Comparison of ENCODE assay signal across 21 mouse cellular contexts in the genomic region with DNA sequence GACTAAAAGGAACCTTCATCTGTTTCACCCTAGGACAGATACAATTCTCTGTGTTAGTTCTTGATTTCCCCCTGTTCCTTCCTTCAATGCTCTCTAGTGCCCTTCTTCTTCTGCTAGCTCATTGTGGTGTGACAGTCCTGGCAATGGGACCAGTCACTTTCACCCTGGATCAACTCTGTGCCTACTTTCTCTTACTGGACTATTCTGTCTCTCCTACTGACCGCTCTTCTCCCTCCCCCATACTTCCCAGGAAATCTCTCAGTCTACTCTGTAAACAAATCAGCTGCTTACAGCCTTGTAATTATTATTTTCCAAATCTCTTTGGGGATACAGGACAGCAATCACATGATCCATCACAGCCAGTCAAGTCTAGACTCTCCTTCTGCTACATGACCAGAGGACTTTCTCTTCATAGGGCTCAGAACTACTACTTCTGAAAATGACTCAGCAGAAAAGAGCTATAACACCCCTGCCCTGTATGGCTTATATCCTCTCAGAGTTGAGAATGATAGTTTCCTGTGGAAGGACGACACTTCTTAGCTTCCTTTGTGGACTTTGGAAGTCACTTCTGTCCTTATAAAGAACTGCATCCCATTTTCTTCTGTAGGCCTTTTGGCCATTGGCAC.
DNase-seq lines count a peak whose midpoint lies in the region; ATAC-seq and TF ChIP-seq lines count a peak whose summit lies in the region.
"Had no signal": no experiment of that assay in that cellular context is flagged by ENCODE, and none has a peak within 500 bp of the region (broad histone marks: within the 10 kb centered on the region; RNA-seq: fewer than 3 reads in every experiment).

No protein-coding gene starts in this region.

- no peak overlapping the region for H3K4me3 ChIP-seq in lung, embryonic 15.5 days
- H3K4me3 ChIP-seq in lung, adult 2 months (replicated peaks; ENCODE audit: extremely low read depth, low read depth, low read length) = no peak overlapping the region
- no peak overlapping the region for H3K4me3 ChIP-seq in liver, embryonic 12.5 days
- no peak overlapping the region for H3K4me3 ChIP-seq in liver, embryonic 16.5 days (ENCODE audit: low read depth, low read length)
- H3K4me3 ChIP-seq in forebrain, embryonic 15.5 days = no peak overlapping the region
- H3K4me3 ChIP-seq: embryonic facial prominence, embryonic 13.5 days; forebrain, embryonic 10.5 days; heart, adult 2 months; heart, embryonic 15.5 days; hindbrain, embryonic 13.5 days had no signal

- no peak for DNase-seq in lung, adult 2 months
- no peak for DNase-seq in embryo, embryonic 9.5 days (ENCODE audit: extremely low spot score)
- DNase-seq: adrenal gland, postnatal 10 days; cerebellum, adult 11 months; cerebellum, adult 8-10 months; cerebellum, postnatal 14 days; embryo, embryonic 11 days; heart, adult 2 months; heart, postnatal 14 days had no signal

- H3K4me2 ChIP-seq in lung, embryonic 15.5 days = no peak overlapping the region
- H3K4me2 ChIP-seq in liver, embryonic 12.5 days = no peak overlapping the region
- H3K4me2 ChIP-seq in liver, embryonic 16.5 days (ENCODE audit: low read depth, low read length) = no peak overlapping the region
- H3K4me2 ChIP-seq in forebrain, embryonic 15.5 days (replicated peaks) = no peak overlapping the region
- H3K4me2 ChIP-seq: embryonic facial prominence, embryonic 13.5 days; heart, embryonic 11.5 days; heart, embryonic 15.5 days; hindbrain, embryonic 13.5 days had no signal

- H3K4me1 ChIP-seq in lung, embryonic 15.5 days = 0 out of 2 replicates have a peak, but pooled peaks cover 7% of the 10 kb centered on the region
- no peaks in the 10 kb centered on the region for H3K4me1 ChIP-seq in lung, adult 2 months (ENCODE audit: control insufficient read depth, insufficient read depth, low read length)
- H3K4me1 ChIP-seq in liver, embryonic 12.5 days = peaks cover 10% of the 10 kb centered on the region
- peaks cover 2% of the 10 kb centered on the region; the same call in 1 of the 2 replicates for H3K4me1 ChIP-seq in liver, embryonic 16.5 days (ENCODE audit: control insufficient read depth, low read depth, low read length)
- H3K4me1 ChIP-seq in forebrain, embryonic 15.5 days = no peaks in the 10 kb centered on the region
- H3K4me1 ChIP-seq: embryonic facial prominence, embryonic 13.5 days; forebrain, embryonic 10.5 days; hindbrain, embryonic 13.5 days had no signal

- no peaks in the 10 kb centered on the region for H3K36me3 ChIP-seq in lung, embryonic 15.5 days
- H3K36me3 ChIP-seq in liver, embryonic 12.5 days = no peaks in the 10 kb centered on the region
- H3K36me3 ChIP-seq in liver, embryonic 16.5 days (ENCODE audit: control insufficient read depth, insufficient read depth) = no peaks in the 10 kb centered on the region
- no peaks in the 10 kb centered on the region for H3K36me3 ChIP-seq in forebrain, embryonic 15.5 days
- H3K36me3 ChIP-seq: embryonic facial prominence, embryonic 13.5 days; forebrain, embryonic 10.5 days; heart, embryonic 15.5 days; hindbrain, embryonic 13.5 days had no signal

- no peak overlapping the region for H3K9ac ChIP-seq in lung, embryonic 15.5 days
- H3K9ac ChIP-seq in liver, embryonic 12.5 days = no peak overlapping the region
- no peak overlapping the region for H3K9ac ChIP-seq in liver, embryonic 16.5 days (ENCODE audit: low read depth, low read length)
- no peak overlapping the region for H3K9ac ChIP-seq in forebrain, embryonic 15.5 days (replicated peaks)
- H3K9ac ChIP-seq: embryonic facial prominence, embryonic 13.5 days; heart, embryonic 15.5 days; hindbrain, embryonic 13.5 days had no signal

- H3K9me3 ChIP-seq in lung, embryonic 15.5 days = no peaks in the 10 kb centered on the region
- H3K9me3 ChIP-seq in liver, embryonic 12.5 days (replicated peaks) = no peaks in the 10 kb centered on the region
- no peaks in the 10 kb centered on the region for H3K9me3 ChIP-seq in liver, embryonic 16.5 days (replicated peaks; ENCODE audit: control insufficient read depth, low read length)
- H3K9me3 ChIP-seq in forebrain, embryonic 15.5 days = no peaks in the 10 kb centered on the region
- H3K9me3 ChIP-seq: embryonic facial prominence, embryonic 13.5 days; forebrain, embryonic 10.5 days; heart, embryonic 15.5 days; hindbrain, embryonic 13.5 days had no signal

- 52% methylated on average over 2 of the region's 2 CpGs for WGBS in lung, embryonic 15.5 days
- WGBS in lung, adult 2 months = 36% methylated on average over 2 of the region's 2 CpGs
- 55% methylated on average over 2 of the region's 2 CpGs for WGBS in liver, embryonic 12.5 days (ENCODE audit: insufficient replicate concordance)
- WGBS in liver, embryonic 16.5 days (ENCODE audit: insufficient replicate concordance) = 54% methylated on average over 2 of the region's 2 CpGs
- 91% methylated on average over 2 of the region's 2 CpGs for WGBS in forebrain, embryonic 15.5 days

- ATAC-seq in lung, embryonic 15.5 days (ENCODE audit: borderline replicate concordance, extremely low read depth, low FRiP score, low TSS enrichment) = peak; percentile 27; the same call in 1 of the 2 replicates
- peak; percentile 62; the same call in 1 of the 2 replicates for ATAC-seq in erythroblast, adult 5-6 weeks (replicated peaks; ENCODE audit: low FRiP score, poor library complexity, severe bottlenecking)
- ATAC-seq in liver, embryonic 12.5 days = peak; percentile 90
- ATAC-seq in liver, embryonic 16.5 days (ENCODE audit: low read depth) = peak; percentile 86
- no peak for ATAC-seq in forebrain, embryonic 15.5 days (replicated peaks)
- ATAC-seq: forebrain, embryonic 14.5 days; hindbrain, postnatal 0 days had no signal

- H3K27me3 ChIP-seq in lung, embryonic 15.5 days = no peaks in the 10 kb centered on the region
- H3K27me3 ChIP-seq in liver, embryonic 12.5 days (replicated peaks) = no peaks in the 10 kb centered on the region; the same call in 1 of the 2 replicates
- H3K27me3 ChIP-seq in liver, embryonic 16.5 days (ENCODE audit: control insufficient read depth, insufficient read depth, low read depth, low read length) = no peaks in the 10 kb centered on the region
- no peaks in the 10 kb centered on the region for H3K27me3 ChIP-seq in forebrain, embryonic 15.5 days
- H3K27me3 ChIP-seq: embryonic facial prominence, embryonic 13.5 days; heart, embryonic 15.5 days; hindbrain, embryonic 13.5 days had no signal

- no peak overlapping the region for H3K27ac ChIP-seq in lung, embryonic 15.5 days
- H3K27ac ChIP-seq in liver, embryonic 12.5 days = peak overlapping the region; percentile 40; the same call in 1 of the 2 replicates
- no peak overlapping the region for H3K27ac ChIP-seq in liver, embryonic 16.5 days (ENCODE audit: low read length)
- no peak overlapping the region for H3K27ac ChIP-seq in forebrain, embryonic 15.5 days (replicated peaks)
- H3K27ac ChIP-seq: embryonic facial prominence, embryonic 13.5 days; forebrain, embryonic 10.5 days; heart, adult 2 months; hindbrain, embryonic 13.5 days; hindbrain, postnatal 0 days had no signal

- TF ChIP-seq CTCF in lung, adult 2 months (IDR thresholded peaks at IDR 0.05; ENCODE audit: insufficient read depth, low read length) = no peak

- TF ChIP-seq POLR2A in lung, adult 2 months (IDR thresholded peaks at IDR 0.05; ENCODE audit: borderline replicate concordance, extremely low read depth, low read depth, low read length) = no peak
